Mouse (Mus musculus) erythroblast, embryonic 14.5 days (primary cell): ENCODE measurements at regions not wholly inside any gene's neighbourhood (a gene's known extent, or its start where the extent isn't known, plus 50 kb on each side); places are given as distances from the start of the nearest gene placed in this dataset.

Experiments used
- GATA1 ChIP-seq: IDR thresholded peaks from 2 replicates; pipeline ENCODE4 v1.6.1; 2012; ENCODE audit warnings: low read length, inconsistent platforms, mixed read lengths
- TAL1 ChIP-seq: IDR thresholded peaks from 3 replicates; pipeline ENCODE4 v1.6.1; 2012; ENCODE audit warnings: low read length, inconsistent platforms, mixed read lengths

DNA sequence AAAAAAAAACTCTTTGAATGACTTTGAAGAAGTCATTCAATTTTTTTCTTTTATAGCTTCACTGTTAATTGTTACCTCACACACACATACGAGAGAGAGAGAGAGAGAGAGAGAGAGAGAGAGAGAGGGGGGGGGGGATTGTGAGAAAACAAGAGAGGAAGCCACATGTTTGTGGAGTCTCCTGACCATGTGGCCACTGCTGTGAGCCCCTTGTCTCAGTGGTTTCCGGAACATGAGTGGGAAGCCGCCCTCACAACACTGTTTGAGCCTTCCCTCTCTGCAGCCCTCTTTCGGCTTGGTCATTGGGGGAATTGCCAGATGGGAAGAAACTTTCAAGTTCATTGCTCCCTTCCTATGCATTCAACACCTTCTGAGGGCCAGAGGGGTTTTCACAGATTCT, 656.3 kb downstream of the Kcnj2 start:
- TF ChIP-seq GATA1 = no peak
- no peak for TF ChIP-seq TAL1
